Mouse (Mus musculus) yolk sac, embryonic 10.5 days (tissue): Measurements from ENCODE around the gene Fanci.

Experiments used
- DNase-seq: peaks from one replicate; pipeline ENCODE4 v3.0.0-alpha.2; 2017; ENCODE audit warnings: low spot score

Fanci gene

GRCm38 (mm10) chr7:79464776-79465420 is 73.2 kb downstream of the Fanci start:
- no peak for DNase-seq

GRCm38 (mm10) chr7:79465461-79466044 is 73.8 kb downstream of the Fanci start:
- peak; percentile 56 for DNase-seq

- DNase-seq, result peak; percentile 99
Observed at GRCm38 (mm10) chr7:79466053-79466901, 74.5 kb downstream of the Fanci start, which contains the start of gene Polg. TSS of gene Polg (minus strand) at chr7:79466362.

GRCm38 (mm10) chr7:79467951-79468350 is 76.2 kb downstream of the Fanci start:
- peak; percentile 80 for DNase-seq

- DNase-seq, result no peak
Observed at GRCm38 (mm10) chr7:79468994-79469393, 77.3 kb downstream of the Fanci start.

GRCm38 (mm10) chr7:79469766-79470165 is 78.0 kb downstream of the Fanci start:
- DNase-seq, result no peak

GRCm38 (mm10) chr7:79470718-79471117 is 79.0 kb downstream of the Fanci start:
- no peak for DNase-seq

GRCm38 (mm10) chr7:79471436-79471835 is 79.7 kb downstream of the Fanci start:
- DNase-seq, result no peak

- DNase-seq, result no peak
Observed at GRCm38 (mm10) chr7:79472792-79473191, 81.1 kb downstream of the Fanci start.

- DNase-seq, result no peak
Observed at GRCm38 (mm10) chr7:79473496-79474194, 81.9 kb downstream of the Fanci start.

GRCm38 (mm10) chr7:79474831-79475399 is 83.2 kb downstream of the Fanci start:
- DNase-seq, result no peak

- DNase-seq, result no peak
Observed at GRCm38 (mm10) chr7:79486528-79486927, 94.8 kb downstream of the Fanci start.

- no peak for DNase-seq
Observed at GRCm38 (mm10) chr7:79493915-79494314, 102.2 kb downstream of the Fanci start.

- peak; percentile 66 for DNase-seq
Observed at GRCm38 (mm10) chr7:79495988-79496815, 104.5 kb downstream of the Fanci start.

GRCm38 (mm10) chr7:79496816-79497328 is 105.1 kb downstream of the Fanci start:
- no peak for DNase-seq

- no peak for DNase-seq
Observed at GRCm38 (mm10) chr7:79497701-79498115, 106.0 kb downstream of the Fanci start.

- no peak for DNase-seq
Observed at GRCm38 (mm10) chr7:79498356-79498755, 106.6 kb downstream of the Fanci start.

- DNase-seq, result peak; percentile 33
Observed at GRCm38 (mm10) chr7:79498965-79499595, 107.4 kb downstream of the Fanci start.
